Mouse (Mus musculus) v-Abl transformed pro-B cells (cell line): Measurements from ENCODE around the gene Dcp1a.
"Not testable (repeated sequence)": the region's sequence is repeated elsewhere in the genome, so short reads cannot be mapped to it uniquely, and the experiment has no call there.

Experiments
- in situ Hi-C, 2 experiments: fragments of 400-800 bp; cut with MboI; formaldehyde crosslinking; loops; one replicate each; pipeline ENCODE4 v1.15.1; 2025; ENCODE audit not compliant: unreplicated experiment in 2 of 2

The Dcp1a gene

DNA sequence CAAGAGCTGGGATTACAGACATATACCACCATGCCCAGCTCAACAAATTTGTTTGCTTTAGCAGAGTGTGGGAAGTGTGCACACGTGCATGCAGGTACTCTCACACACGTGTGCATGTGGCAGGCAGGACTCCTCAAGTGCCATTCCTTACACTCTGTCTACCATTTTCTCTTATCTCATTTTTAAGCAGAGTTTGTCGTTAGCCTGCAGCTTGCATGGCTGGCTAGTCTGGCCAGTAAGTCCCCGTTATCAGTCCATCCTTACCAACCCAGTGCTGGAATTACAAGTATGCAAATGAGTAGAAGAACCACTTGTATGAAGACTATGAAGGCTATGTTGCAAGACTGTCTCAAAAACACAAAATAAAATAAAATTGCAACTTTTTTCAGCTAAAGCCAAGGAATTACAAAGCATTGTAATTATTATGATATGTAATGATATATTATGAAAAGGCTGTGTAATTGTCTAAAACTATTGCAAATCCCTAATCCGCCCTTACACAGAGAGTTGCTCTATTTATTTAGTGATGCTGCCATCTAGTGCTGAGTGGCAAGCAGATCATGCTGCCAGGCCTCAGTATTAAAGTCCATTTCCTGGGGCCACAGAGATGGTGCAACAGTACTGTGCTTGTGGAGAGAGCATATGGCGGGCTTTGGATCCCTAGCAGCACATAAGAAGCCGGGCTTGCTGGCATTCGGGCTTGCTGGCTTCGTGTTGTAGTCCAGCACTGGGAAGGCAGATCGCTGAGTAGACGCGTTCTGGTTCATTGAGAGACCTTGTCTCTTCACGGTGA is 36.8 kb downstream of the Dcp1a start:
- in situ Hi-C loops = loop anchor here in 1 of 2 experiments (10.0 kb wide), 1 partner anchor 531 kb away; no protein-coding TSS in a partner anchor

DNA sequence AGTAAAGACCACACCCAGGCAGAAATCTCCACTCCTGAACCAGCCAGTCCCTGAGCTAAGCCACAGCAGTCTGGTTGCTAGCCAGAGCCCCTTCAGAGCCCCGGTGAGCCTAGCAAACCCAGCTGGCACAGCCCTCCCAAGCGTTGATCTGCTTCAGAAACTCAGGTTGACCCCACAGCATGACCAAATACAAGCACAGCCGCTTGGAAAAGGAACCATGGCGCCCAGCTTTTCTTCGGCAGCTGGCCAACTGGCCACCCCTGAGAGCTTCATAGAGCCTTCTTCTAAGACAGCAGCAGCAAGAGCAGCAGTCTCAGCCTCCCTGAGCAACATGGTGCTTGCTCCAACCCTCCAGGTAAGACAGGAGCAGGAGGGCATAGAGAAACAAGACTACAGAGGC is 40.0 kb downstream of the Dcp1a start:
- in situ Hi-C loops = loop anchor here in 1 of 2 experiments (10.0 kb wide), 1 partner anchor 535 kb away; no protein-coding TSS in a partner anchor

DNA sequence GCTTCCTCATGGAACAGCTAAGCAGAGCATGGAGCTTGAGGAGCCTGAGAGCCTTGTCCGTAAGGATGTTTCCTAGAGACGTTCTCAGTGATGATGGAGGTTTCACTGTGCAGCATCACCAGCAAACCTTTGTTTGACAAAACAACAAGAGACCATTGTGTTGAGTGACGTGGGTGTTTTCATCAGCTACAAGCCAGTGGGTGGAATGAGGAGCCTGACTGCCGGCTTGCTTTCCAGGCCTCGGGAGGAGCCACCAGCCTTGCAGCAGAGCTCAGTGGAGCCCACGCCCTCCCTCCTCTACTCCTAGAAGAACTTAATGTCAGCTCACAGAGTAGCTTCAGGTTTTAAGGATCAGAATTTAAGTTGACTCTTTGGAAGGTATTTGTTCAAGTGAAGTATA is 44.0 kb downstream of the Dcp1a start:
- in situ Hi-C loops = no loop called here

DNA sequence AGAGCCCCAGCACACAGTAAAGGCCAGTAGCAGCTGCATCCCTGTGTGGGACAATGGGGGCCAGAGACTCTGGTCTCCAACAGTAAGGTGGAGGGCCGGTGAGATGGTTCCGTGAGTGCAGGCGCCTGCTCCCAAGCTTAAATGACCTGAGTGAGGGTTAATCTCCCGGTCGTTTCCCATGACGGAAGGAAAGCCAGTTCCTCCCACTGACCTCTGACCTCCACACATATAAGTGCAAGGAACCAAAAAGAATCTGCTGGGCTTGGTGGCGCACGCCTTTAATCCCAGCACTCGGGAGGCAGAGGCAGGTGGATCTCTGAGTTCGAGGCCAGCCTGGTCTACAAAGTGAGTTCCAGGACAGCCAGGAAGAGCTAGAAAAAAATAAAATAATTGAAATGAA is 49.1 kb downstream of the Dcp1a start:
- in situ Hi-C loops = no loop called here

DNA sequence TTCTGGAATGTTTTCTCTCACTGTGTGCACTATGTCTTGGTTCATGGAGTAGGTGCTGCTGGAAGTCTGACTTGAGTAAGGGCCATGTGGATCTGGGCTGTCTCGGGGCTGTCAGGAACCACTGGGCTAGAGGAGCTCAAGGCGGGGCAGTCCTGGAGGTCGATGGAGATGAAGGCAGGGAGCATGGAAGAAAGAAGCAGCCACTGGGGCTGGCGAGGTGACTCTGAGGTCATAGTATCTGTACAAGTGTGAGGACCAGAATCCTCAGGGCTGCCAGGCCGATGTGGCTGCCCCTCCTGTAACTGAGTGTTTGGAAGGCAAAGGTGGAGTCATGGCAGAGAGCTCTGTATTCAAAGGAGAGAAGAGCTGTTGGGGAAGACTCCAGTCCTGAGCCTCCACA is 49.6 kb downstream of the Dcp1a start:
- in situ Hi-C loops = no loop called here

DNA sequence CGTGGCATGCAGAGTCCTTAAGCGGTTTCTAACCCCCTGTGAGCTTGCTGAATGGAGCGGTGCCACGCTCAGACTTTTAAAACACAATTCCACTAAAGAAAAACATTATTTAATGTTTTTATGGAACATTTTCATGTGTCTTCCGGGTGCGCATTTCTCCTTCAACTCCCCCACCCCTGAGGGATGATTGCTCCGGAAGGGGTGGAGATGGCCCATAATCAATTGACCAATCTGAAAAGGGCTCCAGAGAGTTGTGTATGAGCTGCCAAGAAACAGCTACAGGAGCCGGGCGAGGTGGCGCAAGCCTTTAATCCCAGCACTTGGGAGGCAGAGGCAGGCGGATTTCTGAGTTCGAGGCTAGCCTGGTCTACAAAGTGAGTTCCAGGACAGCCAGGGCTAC is 50.1 kb downstream of the Dcp1a start:
- in situ Hi-C loops = no loop called here

DNA sequence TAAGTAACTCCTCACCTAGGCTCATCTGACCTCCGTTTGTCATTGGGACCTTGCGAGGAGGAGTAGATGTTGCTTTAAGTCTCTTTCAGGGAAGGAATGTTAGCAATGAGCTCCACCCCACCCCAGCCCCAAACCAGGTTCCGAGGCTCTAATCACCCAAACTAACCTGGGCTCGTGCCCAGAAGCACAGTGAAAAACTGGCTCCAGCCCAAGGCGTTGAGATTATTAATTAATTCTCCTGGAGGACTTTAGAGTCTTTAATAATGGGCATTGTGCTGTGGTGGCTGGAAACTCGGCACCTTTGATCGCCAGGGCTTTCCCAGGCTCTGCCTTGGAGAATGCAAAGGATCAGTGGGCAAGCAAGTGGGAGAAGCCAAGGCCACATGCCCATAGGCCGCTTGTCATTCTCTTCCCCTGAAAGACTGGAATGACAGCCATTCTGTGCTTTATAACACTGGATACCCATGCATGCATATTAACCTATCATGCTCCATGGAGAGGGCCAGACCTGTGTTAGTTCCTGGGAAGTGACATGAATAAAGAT is 51.5 kb downstream of the Dcp1a start:
- in situ Hi-C loops = no loop called here

DNA sequence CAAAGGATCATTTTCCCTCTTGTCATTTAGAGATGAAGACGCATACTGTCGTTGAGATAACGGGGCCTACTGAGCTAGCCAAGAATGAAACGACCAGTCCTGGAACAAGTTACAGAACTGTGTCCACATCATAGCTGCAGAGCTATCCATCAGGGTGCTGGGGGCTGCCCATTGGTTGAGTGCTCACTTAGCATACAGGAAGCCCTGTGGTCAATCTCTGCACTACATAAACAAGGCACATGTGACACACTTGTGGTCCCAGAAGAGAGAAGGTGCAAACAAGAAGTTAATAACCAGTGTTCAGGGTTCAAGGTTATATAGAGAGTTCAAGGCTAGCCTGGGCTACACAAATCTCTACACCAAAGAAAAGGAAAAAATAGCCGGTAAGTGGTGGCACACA is 52.1 kb downstream of the Dcp1a start:
- in situ Hi-C loops = no loop called here

DNA sequence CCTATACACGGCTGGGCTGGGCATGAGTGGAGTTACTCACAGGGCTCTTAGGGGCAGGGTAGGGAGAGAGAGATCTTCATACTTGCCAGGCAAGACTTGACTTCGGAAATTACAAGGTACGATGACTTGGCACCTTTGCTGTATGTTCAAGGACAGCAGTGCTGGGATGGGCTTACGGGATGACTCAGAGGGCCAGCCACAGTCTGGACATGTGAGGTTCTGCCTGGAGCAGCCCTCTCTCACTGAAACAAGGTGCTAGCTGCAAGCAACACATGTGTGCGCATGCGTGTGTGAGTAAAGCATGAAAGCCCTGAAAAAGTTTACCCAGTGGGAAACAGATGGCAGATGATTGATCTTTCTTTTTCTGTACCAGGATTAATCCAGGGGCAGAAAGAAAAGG is 52.6 kb downstream of the Dcp1a start:
- in situ Hi-C loops = no loop called here

DNA sequence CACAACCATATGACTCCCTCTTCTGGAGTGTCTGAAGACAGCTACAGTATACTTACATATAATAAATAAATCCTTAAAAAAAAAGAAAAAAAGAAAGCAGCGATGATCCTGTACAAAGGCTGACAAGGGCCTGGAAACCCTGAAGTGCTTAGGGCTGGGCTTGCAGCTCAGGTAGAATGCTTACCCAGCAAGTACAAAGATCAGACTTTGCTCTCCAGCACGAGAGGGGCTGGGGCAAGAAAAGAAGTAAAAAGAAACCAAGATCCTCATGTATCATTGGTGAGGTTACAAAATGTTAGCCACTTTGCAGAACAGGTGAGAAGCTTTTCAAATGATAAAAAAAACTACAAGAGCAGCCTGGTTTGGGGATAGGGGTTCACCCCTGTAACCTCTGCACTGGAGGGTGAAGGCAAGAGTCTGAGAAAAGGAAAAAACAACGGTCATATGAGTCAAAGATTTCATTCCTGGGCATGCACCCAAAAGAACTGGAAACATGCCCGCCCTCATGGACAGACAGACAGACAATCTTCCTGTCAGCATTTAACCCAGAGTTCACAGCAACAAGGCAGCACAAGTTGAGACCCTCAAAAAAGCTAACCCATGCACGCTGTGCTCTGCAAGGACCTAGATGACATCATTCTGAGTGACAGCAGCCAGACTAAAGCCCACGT is 54.6 kb downstream of the Dcp1a start:
- in situ Hi-C loops = no loop called here

DNA sequence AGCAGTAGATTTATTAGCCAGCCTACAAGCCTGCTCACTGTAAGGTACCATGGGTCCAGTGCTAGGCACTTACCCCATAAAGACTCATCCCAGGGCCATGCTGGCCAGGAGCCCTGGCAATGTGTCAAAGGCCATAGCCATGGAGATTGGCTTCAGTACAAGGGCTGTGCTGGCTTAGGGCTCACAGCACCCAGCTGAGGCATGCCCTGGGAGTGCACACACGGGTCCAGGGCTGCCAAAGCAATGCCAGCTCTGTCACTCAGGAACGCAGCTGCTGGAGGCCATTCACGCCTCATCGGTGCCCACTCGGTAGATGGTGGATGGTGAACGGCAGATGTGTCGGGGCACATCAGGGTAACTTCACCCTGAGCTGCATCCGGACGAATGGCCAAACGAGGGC is 62.2 kb downstream of the Dcp1a start:
- in situ Hi-C loops = no loop called here

DNA sequence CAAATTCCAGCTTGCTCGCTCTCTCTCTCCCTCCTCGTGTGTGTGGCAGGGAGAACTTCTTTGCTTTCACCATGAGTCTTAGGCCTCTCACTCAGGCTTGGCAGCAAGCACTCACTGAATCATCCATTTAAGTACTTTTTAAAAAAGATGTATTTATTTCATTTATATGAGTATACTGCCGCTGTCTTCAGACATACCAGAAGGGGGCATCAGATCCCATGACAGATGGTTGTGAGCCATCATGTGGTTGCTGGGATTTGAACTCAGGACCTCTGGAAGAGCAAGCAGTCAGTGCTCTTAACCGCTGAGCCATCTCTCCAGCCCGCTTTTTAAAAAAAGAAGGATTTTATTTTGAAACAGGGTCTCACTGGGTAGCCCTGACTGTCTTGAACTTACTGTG is 64.0 kb downstream of the Dcp1a start:
- in situ Hi-C loops = not testable (repeated sequence)

DNA sequence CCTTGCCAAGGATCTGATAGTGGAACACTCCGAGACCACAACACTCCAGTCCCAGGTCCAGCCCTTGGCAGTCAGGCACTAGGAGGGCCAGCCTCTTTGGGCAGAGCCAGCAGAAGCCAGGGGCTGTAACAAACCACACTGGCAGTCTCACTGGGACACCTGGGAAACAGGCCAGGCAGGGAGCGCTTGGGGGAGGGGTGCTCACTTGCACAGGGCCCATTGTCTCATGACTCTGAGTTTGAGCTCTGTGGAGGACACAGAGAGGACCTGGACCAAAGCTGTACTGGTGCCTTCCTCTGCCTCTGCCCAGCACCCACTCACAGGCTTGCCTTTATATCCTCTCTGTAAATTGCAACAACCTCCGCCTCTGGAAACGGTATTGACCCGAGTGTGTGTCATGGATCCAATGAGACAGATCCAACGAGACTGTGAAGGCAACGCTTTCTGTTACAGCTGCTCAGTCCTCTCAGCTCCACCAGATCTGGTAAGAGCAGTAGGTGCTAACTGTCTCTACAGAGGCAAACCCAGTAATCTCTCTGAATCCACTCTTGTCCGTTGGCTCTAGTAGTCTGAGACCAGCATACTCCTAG is 68.9 kb downstream of the Dcp1a start, which contains the start of gene Tkt:
Gene Tkt (plus strand): TSS at position 229 of the 590 bp plus-strand sequence.
- in situ Hi-C loops = no loop called here

DNA sequence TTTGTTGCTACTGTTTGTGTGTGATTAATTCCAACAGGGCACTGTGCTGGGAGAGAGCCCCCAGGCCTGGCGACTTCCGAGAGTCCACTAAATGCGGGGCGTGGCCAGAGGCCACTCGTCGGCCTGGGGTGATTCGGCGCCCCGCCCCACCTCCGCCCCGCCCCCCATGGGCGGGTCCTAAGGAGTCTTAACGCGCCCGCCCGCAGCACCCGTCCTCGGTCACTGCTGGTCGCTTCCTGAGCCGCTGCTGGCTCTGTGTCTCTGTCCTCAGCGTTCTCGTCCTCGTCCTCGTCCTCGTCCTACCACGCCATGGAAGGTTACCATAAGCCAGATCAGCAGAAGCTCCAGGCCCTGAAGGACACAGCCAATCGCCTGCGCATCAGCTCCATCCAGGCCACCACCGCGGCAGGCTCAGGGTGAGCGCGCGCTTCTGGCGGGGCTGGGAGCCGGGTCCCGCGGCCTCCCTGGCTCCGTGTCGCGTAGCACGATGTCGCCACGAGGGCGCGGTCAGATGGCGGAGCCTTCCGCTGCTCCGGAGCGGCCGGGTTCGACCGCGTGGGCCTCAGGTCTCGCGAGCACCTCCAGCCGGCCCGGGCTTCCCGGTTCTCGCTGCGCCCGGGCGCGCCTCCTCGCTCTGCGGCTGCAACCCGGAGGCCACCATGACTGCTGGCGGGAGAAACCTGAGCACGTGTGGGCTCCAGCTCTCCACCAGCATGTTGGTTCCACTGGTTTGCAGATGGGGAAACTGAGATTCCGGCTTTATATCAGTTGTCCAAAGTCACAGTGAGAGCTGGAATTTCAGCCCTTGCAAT is 69.8 kb downstream of the Dcp1a start:
- in situ Hi-C loops = no loop called here

DNA sequence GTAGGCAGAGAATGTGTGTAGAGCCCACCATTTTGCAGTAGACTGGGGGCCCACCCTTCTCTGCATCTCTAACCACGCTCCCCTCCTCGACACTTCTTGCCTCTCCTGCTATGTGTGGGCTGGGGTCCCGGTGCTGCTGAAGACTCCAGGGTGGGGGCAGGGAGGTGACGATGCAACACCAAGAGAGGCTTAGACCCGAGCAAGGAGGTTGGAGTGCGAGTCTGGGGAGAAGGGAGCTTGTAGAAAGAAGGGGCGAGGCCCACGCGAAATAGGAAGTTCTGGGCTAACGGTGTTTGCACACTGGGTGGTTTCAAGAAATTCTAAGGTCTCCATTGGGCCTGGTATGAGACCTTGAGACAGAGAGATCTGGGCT is 70.4 kb downstream of the Dcp1a start:
- in situ Hi-C loops = no loop called here

DNA sequence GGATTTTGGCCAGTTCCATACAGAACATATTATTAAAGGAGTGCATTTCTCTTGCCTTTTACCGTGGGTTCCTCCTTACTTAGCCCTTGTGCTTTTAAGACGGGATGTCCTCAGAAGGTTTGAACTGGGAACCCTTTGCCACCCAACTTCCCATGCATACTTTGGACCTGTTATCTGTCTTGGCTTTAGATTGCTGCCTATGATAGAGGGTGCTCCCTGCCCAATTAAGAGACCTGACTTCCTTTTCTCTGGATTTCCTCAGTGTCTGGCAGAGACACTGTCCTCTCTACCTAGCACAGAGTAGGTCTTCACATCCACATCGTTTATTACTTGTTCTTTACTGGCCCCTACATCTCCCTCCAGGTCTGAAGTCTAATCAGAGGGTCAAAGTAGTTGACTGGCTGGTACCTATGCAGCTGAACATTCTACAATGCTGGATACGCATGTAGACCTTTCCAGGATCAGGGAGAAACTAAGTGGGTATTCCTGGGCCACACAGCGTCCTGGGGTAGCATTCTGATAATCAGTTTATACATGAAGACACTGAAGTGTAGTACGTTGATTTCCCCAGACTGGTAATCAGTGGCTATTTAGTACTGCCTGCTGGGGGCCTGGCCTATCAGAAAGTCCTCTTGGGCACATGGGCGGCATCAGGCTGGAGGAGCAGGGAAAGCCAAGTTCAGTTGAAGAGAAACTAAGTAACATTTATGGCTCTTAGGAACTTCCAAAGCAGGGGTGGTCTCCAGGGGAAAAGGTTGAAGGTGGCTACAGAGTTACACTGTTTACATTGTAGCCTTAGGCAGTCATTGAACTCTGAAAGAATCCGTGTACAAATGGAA is 71.1 kb downstream of the Dcp1a start:
- in situ Hi-C loops = no loop called here

DNA sequence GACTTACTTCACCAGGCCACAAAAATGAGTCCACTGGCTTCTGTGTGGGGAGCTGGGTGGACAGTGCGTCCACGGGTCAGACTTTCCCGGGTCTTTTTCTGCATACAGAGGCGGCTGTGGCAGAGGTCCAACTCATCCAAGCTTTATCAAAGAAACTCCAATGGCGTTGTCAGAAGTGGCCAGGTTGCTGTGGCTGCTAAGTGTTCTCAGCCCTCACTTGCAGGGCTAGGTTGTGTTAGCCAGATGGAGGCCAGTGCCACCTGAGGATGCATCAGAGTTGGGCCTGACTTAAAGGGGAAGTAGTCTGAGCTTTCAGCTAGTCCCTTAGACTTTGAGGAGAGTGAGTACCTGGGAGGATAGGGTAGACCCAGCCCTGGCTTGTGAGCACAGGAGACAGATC is 72.2 kb downstream of the Dcp1a start:
- in situ Hi-C loops = no loop called here

DNA sequence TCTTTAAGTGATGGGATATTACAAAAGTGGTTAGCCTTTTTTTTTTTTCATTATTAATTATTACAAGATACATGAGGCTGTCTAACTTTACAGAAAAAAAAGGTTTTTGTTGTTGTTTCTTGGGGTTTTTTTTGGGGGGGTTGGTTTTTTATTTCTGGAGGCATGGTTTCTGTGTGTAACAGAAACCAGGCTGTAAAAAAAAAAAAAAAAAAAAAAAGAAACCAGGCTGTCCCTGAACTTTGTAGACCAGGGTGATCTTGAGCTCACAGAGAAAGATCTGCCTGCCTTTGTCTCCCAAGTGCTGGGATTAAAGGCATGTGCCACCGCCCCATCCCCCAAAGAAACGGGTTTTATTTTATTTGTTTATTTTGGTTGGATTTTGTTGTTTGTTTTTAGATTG is 72.6 kb downstream of the Dcp1a start:
- in situ Hi-C loops = no loop called here

DNA sequence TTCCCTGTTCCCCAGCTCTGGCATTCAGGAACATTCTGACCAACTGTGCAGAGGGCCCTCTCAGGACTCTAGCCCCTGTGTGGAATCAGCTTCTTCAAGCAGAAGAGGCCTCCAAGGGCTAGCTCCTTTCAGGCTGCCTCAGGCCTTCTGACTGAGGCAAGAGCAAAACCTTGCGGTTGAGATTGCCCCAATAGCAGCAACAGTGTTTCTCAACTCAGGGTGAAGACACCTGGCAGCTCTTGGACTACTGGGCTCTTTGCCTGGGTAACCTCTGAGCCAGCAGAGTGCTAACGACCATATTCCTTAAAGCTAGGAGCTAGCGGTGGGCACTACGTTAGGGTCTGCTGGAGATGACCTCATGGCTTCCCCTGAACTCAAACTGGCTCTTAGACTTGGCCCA is 73.8 kb downstream of the Dcp1a start:
- in situ Hi-C loops = no loop called here

DNA sequence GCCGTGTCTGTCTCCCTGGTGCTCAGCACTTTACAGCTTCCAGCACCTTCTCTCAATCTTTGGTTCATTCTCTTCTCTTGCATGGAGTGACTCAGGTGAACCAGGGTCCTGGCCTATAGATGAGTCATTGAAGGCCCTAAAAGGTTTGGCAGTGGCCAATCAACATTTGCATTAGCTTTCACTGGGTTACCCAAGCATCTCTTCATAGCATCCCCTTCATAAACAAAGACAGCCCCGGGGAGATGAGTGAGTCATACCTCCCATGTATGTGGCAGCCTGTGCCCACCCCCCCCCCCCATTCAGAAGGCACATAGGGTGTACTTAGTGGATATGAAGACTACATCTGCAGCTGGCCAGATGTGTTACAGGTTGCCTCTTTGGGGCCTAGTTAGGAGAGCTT is 77.3 kb downstream of the Dcp1a start:
- in situ Hi-C loops = no loop called here
